Mouse (Mus musculus) stomach, postnatal 0 days (tissue): ENCODE measurements around the gene Stbd1.

Experiments
- CTCF ChIP-seq: IDR thresholded peaks from 2 replicates; pipeline ENCODE4 v1.5.1; 2016; ENCODE audit warnings: antibody characterized with exemption, low read depth, mild to moderate bottlenecking, moderate library complexity
- EP300 ChIP-seq: optimal IDR thresholded peaks from 2 replicates; pipeline ENCODE3; 2016; ENCODE audit warnings: antibody characterized with exemption

DNA sequence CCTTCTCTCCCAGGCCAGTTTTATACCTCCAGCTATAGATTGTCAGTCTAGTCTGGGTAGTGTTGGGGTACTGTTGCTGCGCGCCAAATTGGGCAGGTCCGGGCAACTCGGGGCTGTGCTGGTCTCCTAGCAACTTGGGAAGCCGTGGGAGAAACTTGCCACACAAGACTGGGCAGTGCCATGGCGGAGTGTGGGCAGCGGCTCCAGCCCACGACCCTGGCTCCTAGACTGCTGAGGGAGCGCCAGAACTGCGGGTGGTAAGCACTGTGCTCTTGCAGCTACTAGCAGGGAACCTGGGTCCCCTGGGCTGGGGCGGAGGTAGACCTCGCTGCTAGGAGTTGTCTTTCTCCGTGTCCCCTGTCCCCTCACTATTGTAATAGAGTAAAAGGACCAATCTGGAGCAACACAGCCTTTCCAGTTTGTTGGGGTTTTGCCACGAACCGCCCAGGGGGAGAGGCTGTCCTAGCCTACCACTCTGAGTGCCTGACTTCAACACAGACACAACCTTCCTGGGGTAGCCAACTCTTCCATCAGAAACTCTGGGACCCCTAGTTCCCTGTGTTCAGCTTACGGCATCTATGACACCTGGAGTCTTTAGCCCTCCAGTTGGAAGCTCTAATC is 47.8 kb upstream of the Stbd1 start, which contains the start of gene Fam47e:
- TF ChIP-seq CTCF, result no peak
- no peak for TF ChIP-seq EP300
